Mouse (Mus musculus): ENCODE data around the gene Olfr10.

Olfr10 gene

DNA sequence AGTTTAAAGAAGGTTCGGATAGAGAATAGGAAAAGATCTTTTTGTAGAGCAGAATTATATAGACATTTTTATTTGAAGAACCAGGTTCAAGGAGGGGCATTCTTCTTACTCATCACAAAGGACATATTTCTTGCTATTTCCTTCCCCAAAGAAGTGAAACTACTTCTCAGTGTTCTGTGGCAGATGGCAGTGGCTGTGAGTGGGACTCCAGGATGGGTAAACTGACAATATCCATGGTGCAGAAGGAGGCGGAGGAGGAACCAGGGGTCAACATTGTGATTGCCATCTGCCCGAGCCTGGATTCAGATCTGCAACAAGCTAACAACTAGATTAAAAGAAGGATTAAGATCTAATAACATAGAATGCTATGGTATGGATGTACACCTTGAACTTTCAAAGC is 22.2 kb downstream of the Olfr10 start:
- no peak for DNase-seq

DNA sequence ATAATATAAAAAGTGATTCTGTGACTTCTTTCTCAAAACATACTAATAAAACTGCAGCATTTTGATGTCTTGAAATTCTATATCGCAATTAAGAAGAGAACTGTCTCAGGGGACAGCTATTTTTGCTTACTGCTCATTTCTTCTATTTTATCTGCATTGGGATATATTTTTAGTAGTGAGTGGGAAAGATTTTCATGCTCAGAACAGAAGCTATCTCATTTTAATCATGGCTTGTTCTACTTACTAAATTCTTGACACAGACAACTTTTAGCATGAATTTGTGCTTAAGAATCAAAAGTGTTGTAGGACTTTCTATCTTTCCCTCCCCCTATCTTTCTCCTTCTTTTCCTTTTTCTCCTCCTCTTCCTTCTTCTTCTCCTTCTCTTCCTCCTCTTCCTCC is 25.1 kb downstream of the Olfr10 start:
- DNase-seq = no peak

DNA sequence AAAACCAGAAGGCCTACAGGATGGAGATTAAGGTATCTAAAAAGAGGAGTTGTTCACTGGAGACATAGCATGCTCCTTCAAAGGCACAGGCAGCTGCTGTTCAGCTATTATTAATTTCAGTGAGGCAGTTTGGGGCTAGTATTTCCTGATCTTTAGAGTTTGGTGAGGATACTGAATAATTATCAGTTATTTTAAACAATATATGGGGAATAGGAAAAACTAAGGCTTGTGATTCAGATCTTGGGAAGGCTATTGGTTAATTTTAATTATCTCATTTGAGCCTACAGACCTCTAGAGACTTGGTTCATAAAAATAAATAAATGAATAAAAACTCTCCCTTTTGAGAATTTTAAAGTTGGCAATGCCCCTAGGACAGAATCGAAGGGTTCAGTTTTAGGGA is 30.3 kb downstream of the Olfr10 start, which contains the start of gene Olfr1390:
Olfr1390 (plus strand) TSS at position 301 of the 400 bp plus-strand sequence.
- no peak for DNase-seq

DNA sequence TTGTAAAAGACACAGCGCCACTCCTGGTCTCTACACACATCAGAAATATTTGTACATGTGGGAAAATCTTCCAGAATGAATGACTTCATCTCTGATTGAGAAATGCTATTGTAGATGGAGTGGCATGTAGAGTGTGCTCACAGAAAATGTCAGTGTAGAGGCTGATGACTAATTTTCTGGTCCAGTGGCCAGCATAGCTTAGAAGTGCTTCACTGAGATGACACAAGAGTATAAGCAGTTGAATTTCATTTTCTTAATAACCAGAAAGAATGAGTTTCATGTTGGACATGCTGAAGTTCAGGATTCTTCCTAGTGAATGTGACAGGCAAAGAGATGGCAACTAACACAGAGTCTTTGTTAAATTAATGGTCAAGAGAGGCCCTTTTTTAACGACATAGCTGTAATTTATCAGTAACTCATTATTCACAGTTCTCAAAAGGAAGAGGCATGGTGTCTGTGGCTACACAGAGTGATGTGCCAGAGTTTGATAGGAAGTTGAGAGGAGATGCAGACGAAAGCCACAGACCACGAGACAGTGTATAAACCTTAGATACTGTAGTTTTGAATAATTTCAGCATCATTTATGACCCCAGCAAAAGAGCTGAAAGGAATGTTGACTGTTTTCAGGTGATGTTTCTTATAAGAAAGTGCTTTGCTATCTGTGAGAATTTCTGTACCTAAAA is 32.8 kb downstream of the Olfr10 start:
- no peak for DNase-seq

Measured in right cerebral cortex, postnatal 4 days (tissue).